Mouse (Mus musculus): ENCODE measurements around the gene Gm49354. TPM values are rescaled to one million over a fixed set of nuclear protein-coding genes. Genes with fewer than 3 reads are reported as not detected.

Gene Gm49354
- polyA plus RNA-seq, 1 experiment: not detected

DNA sequence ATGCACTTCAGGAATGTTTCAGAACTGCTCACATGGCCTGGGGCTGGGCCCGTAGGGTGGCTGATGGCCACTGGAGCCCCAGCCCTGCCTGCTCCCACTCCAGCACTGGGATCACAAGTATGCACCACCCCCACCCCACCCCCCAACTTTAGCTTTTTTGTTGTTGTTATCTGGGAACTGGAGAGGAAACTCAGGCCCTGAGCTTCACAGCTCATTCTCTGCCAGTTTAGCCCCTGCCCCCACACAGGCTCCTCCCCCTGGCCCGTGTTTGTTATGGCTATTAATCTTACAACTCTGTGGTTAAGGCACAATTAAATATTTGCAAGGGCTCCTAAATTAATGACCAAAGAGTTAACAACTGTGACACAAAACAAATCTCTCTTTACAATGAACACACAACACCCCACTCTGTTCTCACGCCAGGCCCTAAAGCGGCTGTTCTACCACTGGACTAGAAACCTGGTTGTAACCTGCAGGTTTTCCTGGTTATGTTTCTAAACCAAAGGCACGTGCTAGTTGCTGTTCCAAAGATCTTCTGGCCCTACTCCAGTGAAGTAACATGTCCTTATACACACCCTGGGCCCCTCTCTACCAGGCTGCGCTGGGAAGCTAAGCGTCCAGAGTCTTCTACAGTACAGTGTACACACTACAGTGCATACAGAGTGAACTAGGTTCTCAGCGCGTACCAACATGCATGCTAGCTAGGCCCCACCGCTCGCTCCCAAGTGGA is 15.1 kb downstream of the Gm49354 start:
- Histone ChIP-seq H3K27me3 (ENCODE audit: control insufficient read depth, insufficient read depth, low read length) (no peaks in the 10 kb centered on the region), H3K36me3 (ENCODE audit: control insufficient read depth, insufficient read depth, low read length) (no peaks in the 10 kb centered on the region; the same call in none of the 2 replicates), H3K4me1 (ENCODE audit: control insufficient read depth, insufficient read depth, low read length) (peaks cover 12% of the 10 kb centered on the region), H3K27ac (ENCODE audit: control insufficient read depth, insufficient read depth, low read depth, low read length) (no peak overlapping the region), H3K4me3 (ENCODE audit: control insufficient read depth, low read depth, low read length) (no peak overlapping the region; the same call in 1 of the 2 replicates)
- no peak for TF ChIP-seq POLR2A (IDR thresholded peaks at IDR 0.05; ENCODE audit: control insufficient read depth, low read depth, low read length)
- TF ChIP-seq CTCF (IDR thresholded peaks at IDR 0.05; ENCODE audit: control insufficient read depth, insufficient read depth, insufficient replicate concordance, low read depth, low read length): no peak

DNA sequence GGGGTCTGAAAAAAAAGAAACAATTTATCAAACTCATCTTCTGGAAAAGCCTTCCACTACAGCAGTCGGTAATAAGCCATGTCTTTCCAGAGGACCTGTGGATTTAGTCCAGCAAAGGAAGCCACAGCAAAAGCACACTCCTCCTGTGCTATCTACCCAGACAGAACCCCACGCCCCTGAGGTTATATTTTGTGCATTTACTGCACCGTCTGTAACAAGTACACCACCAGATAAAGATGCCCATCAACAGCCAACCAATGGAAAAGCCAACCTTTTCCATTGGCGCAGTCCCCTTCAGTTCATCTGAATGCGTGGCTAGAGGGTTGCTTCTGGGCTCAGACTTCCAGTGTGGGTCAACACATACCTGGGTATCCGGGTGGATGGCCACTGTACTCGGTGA is 19.3 kb downstream of the Gm49354 start:
- H3K27me3 ChIP-seq (ENCODE audit: control insufficient read depth, insufficient read depth, low read length): no peaks in the 10 kb centered on the region
- TF ChIP-seq POLR2A (IDR thresholded peaks at IDR 0.05; ENCODE audit: control insufficient read depth, low read depth, low read length) (no peak), CTCF (IDR thresholded peaks at IDR 0.05; ENCODE audit: control insufficient read depth, insufficient read depth, insufficient replicate concordance, low read depth, low read length) (no peak)
- H3K4me1 ChIP-seq (ENCODE audit: control insufficient read depth, insufficient read depth, low read length): peaks cover 6% of the 10 kb centered on the region
- no peak overlapping the region for H3K27ac ChIP-seq (ENCODE audit: control insufficient read depth, insufficient read depth, low read depth, low read length)
- no peak overlapping the region for H3K4me3 ChIP-seq (ENCODE audit: control insufficient read depth, low read depth, low read length)
- no peaks in the 10 kb centered on the region; the same call in 1 of the 2 replicates for H3K36me3 ChIP-seq (ENCODE audit: control insufficient read depth, insufficient read depth, low read length)

DNA sequence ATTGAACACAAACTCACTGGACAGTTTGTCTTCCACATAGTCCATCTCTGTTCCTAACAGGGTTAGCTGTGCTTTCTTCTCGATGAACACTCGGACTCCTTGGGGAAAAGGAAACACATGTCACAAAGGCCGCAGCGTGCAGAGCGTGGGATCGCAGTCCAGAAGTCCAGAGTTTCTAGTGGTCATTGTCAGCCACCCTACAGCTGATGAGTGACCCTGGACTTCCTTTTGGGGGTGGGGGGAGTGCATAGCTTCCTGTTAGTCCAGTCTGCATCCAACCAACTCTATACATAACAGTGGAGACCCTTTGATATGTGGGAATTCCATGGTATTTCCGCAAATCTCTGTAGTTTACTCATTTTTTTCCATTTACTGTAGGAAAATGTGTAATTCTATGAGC is 25.1 kb downstream of the Gm49354 start:
- Histone ChIP-seq H3K27ac (ENCODE audit: control insufficient read depth, insufficient read depth, low read depth, low read length) (no peak overlapping the region), H3K4me3 (ENCODE audit: control insufficient read depth, low read depth, low read length) (no peak overlapping the region), H3K4me1 (ENCODE audit: control insufficient read depth, insufficient read depth, low read length) (no peaks in the 10 kb centered on the region), H3K36me3 (ENCODE audit: control insufficient read depth, insufficient read depth, low read length) (no peaks in the 10 kb centered on the region), H3K27me3 (ENCODE audit: control insufficient read depth, insufficient read depth, low read length) (no peaks in the 10 kb centered on the region)
- no peak for TF ChIP-seq POLR2A (IDR thresholded peaks at IDR 0.05; ENCODE audit: control insufficient read depth, low read depth, low read length)
- TF ChIP-seq CTCF (IDR thresholded peaks at IDR 0.05; ENCODE audit: control insufficient read depth, insufficient read depth, insufficient replicate concordance, low read depth, low read length): no peak

DNA sequence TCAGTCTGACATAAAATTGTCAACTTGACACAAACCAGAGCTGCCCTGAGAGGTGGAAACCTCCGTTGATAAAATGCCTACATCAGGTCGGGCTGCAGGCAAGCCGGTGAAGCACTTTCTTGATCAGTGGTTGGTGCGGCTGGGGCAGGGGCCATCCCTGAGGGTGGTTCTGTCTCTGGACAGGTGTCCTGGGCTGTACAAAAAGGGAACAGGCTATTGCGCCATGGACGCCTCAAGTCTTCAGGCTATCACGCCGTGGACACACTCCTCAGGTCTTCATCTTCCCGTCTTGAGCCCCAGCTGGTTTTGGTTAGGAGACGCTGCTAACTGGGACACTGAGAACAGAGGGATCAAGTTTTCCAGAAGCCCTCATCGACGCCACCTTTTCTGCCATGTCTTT is 31.7 kb downstream of the Gm49354 start:
- Histone ChIP-seq H3K4me3 (ENCODE audit: control insufficient read depth, low read depth, low read length) (no peak overlapping the region), H3K27me3 (ENCODE audit: control insufficient read depth, insufficient read depth, low read length) (no peaks in the 10 kb centered on the region), H3K4me1 (ENCODE audit: control insufficient read depth, insufficient read depth, low read length) (no peaks in the 10 kb centered on the region), H3K36me3 (ENCODE audit: control insufficient read depth, insufficient read depth, low read length) (no peaks in the 10 kb centered on the region), H3K27ac (ENCODE audit: control insufficient read depth, insufficient read depth, low read depth, low read length) (no peak overlapping the region)
- TF ChIP-seq CTCF (IDR thresholded peaks at IDR 0.05; ENCODE audit: control insufficient read depth, insufficient read depth, insufficient replicate concordance, low read depth, low read length) (no peak), POLR2A (IDR thresholded peaks at IDR 0.05; ENCODE audit: control insufficient read depth, low read depth, low read length) (no peak)

DNA sequence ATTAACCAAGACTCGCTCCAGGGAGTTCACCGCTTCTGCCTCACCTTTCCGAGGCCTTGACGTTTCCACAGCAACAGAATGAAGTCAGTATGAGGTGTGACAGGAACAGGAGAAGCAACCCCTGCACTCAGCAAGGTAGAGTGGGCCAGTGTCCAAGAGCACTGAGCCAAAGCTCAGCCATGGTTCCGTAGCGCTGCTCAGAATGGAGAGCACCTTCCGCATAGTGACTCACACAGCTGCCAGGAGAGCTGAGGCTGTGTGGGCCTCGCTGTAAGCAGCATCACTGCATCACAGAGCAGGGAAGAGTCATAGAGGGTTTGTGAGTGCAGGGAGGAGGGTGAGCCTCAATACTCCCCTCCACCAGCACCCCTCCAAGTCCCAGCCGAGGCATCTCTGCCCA is 35.3 kb downstream of the Gm49354 start, which contains the start of gene 1700014D04Rik:
1700014D04Rik (minus strand) TSS at position 42 of the 400 bp plus-strand sequence.
- H3K4me3 ChIP-seq (ENCODE audit: control insufficient read depth, low read depth, low read length): peak within 1 kb of the TSS; percentile 94
- no peaks in the 10 kb centered on the region for H3K36me3 ChIP-seq (ENCODE audit: control insufficient read depth, insufficient read depth, low read length)
- H3K27me3 ChIP-seq (ENCODE audit: control insufficient read depth, insufficient read depth, low read length): no peaks in the 10 kb centered on the region
- TF ChIP-seq POLR2A (IDR thresholded peaks at IDR 0.05; ENCODE audit: control insufficient read depth, low read depth, low read length) (peak; percentile 55; the same call in 1 of the 2 replicates), CTCF (IDR thresholded peaks at IDR 0.05; ENCODE audit: control insufficient read depth, insufficient read depth, insufficient replicate concordance, low read depth, low read length) (no peak)
- H3K27ac ChIP-seq (ENCODE audit: control insufficient read depth, insufficient read depth, low read depth, low read length): peak within 1 kb of the TSS; percentile 94
- no peaks in the 10 kb centered on the region for H3K4me1 ChIP-seq (ENCODE audit: control insufficient read depth, insufficient read depth, low read length)

DNA sequence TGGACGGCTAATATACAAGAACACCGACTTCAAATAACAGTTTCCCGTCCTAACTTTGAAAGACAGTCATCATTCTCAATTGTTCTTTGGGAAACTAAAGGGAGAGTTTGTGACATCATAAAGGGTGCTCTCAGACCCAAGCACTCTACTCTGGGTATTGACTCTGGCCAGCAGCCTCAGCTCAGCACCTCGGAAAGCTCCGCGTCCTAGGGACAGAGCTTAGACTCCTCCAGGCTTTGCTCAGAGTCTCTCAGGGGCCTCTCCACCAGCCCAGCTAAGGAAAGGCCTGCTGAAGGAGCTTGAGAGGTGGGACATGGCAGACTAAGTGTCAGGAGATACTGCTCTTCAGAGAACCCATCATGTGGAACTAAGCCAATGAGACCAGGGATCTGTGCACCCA is 35.9 kb downstream of the Gm49354 start:
- Histone ChIP-seq H3K36me3 (ENCODE audit: control insufficient read depth, insufficient read depth, low read length) (no peaks in the 10 kb centered on the region), H3K27ac (ENCODE audit: control insufficient read depth, insufficient read depth, low read depth, low read length) (peak overlapping the region; percentile 94), H3K4me1 (ENCODE audit: control insufficient read depth, insufficient read depth, low read length) (no peaks in the 10 kb centered on the region), H3K4me3 (ENCODE audit: control insufficient read depth, low read depth, low read length) (peak overlapping the region; percentile 94), H3K27me3 (ENCODE audit: control insufficient read depth, insufficient read depth, low read length) (no peaks in the 10 kb centered on the region)
- TF ChIP-seq CTCF (IDR thresholded peaks at IDR 0.05; ENCODE audit: control insufficient read depth, insufficient read depth, insufficient replicate concordance, low read depth, low read length) (no peak), POLR2A (IDR thresholded peaks at IDR 0.05; ENCODE audit: control insufficient read depth, low read depth, low read length) (no peak; the same call in 1 of the 2 replicates)

DNA sequence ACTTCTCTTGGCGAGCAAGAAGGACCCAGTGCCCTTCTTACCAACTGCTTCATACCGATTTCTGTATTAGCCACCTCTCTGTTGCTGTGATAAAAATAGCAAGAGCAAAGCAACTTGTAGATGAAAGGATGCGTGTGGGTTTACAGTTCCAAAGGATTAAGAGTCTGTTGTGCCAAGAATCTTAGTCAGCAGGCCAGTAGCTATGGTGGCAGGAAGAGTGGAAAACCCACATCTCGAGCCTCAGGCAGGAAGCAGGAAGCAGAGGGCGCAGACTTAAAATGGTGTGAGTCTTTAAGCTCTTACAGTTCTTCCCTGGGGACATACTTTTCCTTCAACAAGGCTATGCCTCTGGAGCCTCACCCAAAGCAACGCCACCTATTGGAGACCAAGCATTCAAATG is 36.6 kb downstream of the Gm49354 start:
- Histone ChIP-seq H3K27ac (ENCODE audit: control insufficient read depth, insufficient read depth, low read depth, low read length) (peak overlapping the region; percentile 61), H3K4me3 (ENCODE audit: control insufficient read depth, low read depth, low read length) (peak overlapping the region; percentile 94), H3K36me3 (ENCODE audit: control insufficient read depth, insufficient read depth, low read length) (no peaks in the 10 kb centered on the region), H3K27me3 (ENCODE audit: control insufficient read depth, insufficient read depth, low read length) (no peaks in the 10 kb centered on the region), H3K4me1 (ENCODE audit: control insufficient read depth, insufficient read depth, low read length) (no peaks in the 10 kb centered on the region; the same call in 1 of the 2 replicates)
- TF ChIP-seq CTCF (IDR thresholded peaks at IDR 0.05; ENCODE audit: control insufficient read depth, insufficient read depth, insufficient replicate concordance, low read depth, low read length) (no peak), POLR2A (IDR thresholded peaks at IDR 0.05; ENCODE audit: control insufficient read depth, low read depth, low read length) (no peak)

Measured in testis, adult 2 months (tissue).